Mouse (Mus musculus): Measurements from ENCODE around the gene Aatf. TPM values are rescaled to one million over a fixed set of nuclear protein-coding genes. Genes with fewer than 3 reads are reported as not detected.

Aatf gene
- 10 to 100 TPM; 19.8 to 21.6 TPM for total RNA-seq (2021)
- long read RNA-seq, experiment 1, transcript Aatf-201 (13 exons, 1,822 nt) = major isoform, 10 of 15 reads
- long read RNA-seq, experiment 1, partial matches to known transcripts = 1 of 15 reads
- long read RNA-seq, experiment 1, other reads (novel, unspliced or antisense) = 4 of 15 reads
- long read RNA-seq, experiment 2, transcript Aatf-201 (13 exons, 1,822 nt) = major isoform, 36 of 45 reads
- long read RNA-seq, experiment 2, partial matches to known transcripts = 2 of 45 reads
- long read RNA-seq, experiment 2, other reads (novel, unspliced or antisense) = 3 of 45 reads

GRCm38 (mm10) chr11:84513171-84514116, at the start of gene Aatf:
Gene Aatf (minus strand): TSS chr11:84513522.
- DNase-seq (ENCODE audit: low spot score in 2 of 2) = peak; percentile 94

GRCm38 (mm10) chr11:84562758-84563347, 49.5 kb upstream of the Aatf start:
- DNase-seq (ENCODE audit: low spot score in 2 of 2) = no peak

- DNase-seq (ENCODE audit: low spot score in 2 of 2) = no peak
These were observed 48.2 kb upstream of the Aatf start for GRCm38 (mm10) chr11:84561546-84561945.

DNA sequence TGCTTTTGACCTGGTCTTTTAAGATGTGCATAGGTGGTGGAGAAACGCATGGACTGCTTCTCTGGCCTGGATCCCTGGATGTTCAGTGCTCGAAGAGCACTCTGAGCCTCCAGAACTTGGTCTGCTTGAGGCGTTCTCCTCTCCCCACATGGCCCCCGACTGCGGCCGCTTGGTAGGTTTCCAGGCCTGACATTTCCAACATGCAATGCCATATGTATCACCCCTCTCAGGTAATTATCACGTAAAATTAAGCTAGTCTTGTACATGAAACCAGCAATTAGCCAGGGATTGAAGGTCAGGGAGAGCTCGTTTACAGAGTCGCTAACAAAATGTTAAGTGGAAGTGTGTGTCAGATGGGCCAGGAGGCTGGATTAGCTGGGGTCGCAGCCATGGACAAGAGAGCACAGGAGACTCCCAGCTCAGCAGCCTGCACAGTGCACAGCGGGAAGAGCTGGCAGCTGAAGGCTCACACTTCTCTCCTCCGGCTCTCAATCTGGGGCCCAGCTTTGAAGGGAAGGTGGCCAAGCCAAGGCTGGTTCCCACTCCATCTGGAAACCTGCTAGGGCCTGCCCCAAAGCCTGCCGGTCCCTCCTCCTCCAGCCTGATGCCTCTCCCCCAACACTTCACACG, 40.6 kb upstream of the Aatf start:
- DNase-seq (ENCODE audit: low spot score in 2 of 2) = no peak

DNA sequence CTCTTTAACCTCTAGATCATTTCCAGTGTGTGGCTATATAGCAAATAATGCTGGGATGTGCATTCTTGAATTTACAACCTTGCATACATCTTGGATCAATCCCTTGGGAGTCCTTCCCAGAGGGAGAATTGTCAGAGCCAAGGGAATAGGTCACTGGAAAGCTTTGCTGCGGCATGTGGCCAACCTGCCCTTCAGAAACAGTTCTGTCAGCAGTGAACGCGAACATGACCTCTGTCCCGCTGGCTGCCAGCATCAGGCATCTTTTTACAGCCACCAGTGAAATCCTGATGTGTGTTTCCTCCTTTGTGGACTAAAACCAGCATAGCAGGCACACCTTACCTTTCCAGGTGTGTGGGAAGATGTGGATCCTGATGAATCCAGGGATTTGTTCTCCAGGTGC, 38.0 kb upstream of the Aatf start:
- DNase-seq (ENCODE audit: low spot score in 2 of 2) = no peak

GRCm38 (mm10) chr11:84549258-84549791, 36.0 kb upstream of the Aatf start:
- no peak for DNase-seq (ENCODE audit: low spot score in 2 of 2)

DNA sequence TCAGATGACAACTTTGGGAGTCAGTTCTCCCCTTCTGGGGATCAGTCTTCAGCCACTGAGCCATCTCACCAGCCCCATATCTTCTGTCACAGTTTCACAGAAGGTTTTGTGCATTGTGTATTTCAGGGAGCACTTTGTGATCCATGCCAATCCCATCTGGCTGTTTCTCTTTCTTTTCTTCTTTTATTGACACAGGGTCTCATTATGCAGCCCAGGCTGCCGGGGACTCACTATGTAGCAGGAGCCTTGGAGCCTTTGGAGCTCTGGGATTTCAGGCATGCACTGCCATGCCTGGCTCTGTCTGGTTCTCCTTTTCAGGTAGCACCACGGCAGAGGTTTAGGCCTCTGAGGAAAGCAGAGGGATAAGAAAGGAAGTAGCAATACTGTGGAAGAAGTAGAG, 35.0 kb upstream of the Aatf start:
- no peak for DNase-seq (ENCODE audit: low spot score in 2 of 2)

GRCm38 (mm10) chr11:84539981-84540380, 26.7 kb upstream of the Aatf start:
- DNase-seq (ENCODE audit: low spot score in 2 of 2) = no peak

- no peak for DNase-seq (ENCODE audit: low spot score in 2 of 2)
These were observed 16.7 kb upstream of the Aatf start for GRCm38 (mm10) chr11:84529797-84530703.

DNA sequence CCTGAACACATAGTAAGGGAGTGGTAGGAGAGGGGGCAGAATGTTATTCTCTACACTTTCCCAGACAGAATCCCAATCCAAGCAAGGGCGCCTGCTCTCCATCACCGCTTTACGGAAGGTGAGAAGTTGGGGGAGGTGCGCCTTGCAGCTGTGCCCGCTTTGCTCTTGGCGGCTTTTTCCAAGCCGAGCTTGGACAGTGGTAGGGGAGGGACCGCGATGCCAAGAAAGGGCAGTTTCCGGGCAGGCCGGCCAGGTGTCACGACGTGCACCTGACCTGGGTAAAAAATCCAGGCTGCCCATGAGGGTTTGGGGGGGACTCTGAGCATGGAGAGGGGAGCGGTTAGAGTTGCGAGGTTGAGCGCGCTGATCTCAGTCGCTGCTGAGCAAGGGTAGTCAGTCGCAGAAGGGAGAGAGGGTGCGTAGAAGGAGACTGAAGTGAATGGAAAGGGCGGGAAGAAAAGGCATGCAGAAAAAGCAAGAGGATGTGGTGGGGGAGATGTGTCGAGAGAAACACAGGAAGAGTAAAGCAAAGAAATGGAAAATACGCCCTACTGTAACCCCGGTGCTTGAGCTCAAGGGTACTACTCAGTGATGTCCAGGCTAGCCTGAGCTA, 15.9 kb upstream of the Aatf start:
- no peak for DNase-seq (ENCODE audit: low spot score in 2 of 2)

DNA sequence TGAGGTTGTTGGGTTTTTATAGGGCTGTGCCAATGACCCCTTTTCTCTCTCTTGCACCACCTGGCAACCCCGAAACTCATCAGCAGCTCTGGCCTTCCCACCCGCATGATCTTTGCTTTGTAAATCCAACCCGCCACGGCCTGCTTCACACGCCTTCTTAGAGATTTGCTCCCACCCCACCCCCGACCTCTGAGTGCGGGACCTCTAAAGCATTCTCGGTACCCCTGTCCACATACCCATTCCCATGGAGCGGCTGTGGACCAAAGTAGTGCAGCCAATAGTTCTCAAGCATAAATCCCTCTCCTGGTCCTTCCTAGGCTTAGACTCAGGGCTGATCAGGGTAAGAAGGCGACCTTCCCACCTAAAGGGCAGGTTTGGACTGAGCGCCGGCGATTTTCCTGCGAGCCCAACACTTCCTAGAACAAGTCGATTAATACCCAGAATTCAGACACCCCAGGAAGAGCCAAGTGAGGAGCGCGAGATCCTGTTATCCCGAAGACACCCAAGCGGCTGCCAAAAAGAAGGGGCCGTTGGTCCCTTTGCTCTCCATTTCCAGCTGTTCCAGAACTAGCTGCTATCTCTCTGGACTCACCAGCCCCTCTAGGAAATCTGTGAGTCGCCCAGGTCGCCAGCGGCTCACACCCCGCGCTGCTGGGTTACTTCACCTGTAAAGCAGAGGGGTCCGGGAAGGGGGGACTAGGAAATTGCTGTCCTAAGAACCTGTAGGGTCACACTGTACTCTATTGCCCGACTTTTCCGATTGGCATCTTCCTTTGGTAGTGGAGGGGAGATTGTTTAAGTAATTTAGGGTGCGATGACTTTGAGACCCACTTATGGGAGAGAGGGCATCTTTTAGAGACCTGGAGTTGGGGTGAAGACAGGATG, 13.9 kb upstream of the Aatf start:
- no peak for DNase-seq (ENCODE audit: low spot score in 2 of 2)

GRCm38 (mm10) chr11:84526451-84526850, 13.1 kb upstream of the Aatf start:
- DNase-seq (ENCODE audit: low spot score in 2 of 2) = no peak

GRCm38 (mm10) chr11:84525421-84526274, 12.3 kb upstream of the Aatf start, which contains the start of gene Lhx1:
Gene Lhx1 (minus strand): TSS chr11:84525535.
- no peak for DNase-seq (ENCODE audit: low spot score in 2 of 2)

GRCm38 (mm10) chr11:84524511-84525270, 11.4 kb upstream of the Aatf start:
- DNase-seq (ENCODE audit: low spot score in 2 of 2) = no peak

- DNase-seq (ENCODE audit: low spot score in 2 of 2) = no peak
These were observed 10.7 kb upstream of the Aatf start for GRCm38 (mm10) chr11:84523841-84524510.

DNA sequence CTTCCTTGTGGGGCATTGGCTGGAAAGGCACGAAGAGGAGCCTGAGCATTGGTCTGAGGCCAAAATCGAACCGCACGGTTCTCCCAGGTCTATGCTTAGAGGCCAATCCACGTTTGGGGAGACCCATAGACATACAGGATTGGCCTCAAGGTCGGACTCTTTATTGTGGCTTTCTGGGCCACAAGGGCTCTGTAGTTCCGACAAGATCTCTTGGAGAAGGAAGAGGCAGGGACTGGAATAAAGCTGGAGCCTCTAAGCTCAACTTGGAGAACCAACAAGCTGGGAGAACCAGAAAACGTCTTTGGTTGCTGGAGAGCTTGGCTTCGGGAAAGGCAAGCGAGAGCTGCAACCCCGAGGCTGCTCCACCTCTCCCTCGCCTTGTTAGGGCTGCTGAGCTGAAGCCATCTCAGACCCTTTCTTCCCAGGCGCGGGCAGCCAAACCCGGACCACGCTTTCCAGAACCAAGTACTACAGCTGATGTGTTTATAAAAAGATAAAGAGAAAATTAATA, 10.1 kb upstream of the Aatf start:
- no peak for DNase-seq (ENCODE audit: low spot score in 2 of 2)

Measured in adrenal gland, adult 18-20 months (tissue).